Mouse (Mus musculus) neural tube, embryonic 15.5 days (tissue): Measurements from ENCODE around the gene Dusp1. TPM values are rescaled to one million over a fixed set of nuclear protein-coding genes. Genes with fewer than 3 reads are reported as not detected.

Source experiments
- ATAC-seq: fragments of 200-750 bp; cut with Nextera tagmentation; 2 replicates; pipeline ENCODE4 v1.8.0; 2017; ENCODE audit warnings: mild to moderate bottlenecking, moderate TSS enrichment, moderate library complexity; ENCODE audit not compliant: low FRiP score
- H3K27ac ChIP-seq: fragments of 300-500 bp; sonication (generic); replicated peaks from 2 replicates; pipeline ENCODE4 v1.5.1; 2015; ENCODE audit warnings: mild to moderate bottlenecking, inconsistent platforms
- H3K27me3 ChIP-seq: fragments of 300-500 bp; sonication (generic); replicated peaks from 2 replicates; pipeline ENCODE4 v1.6.1; 2015; ENCODE audit warnings: inconsistent platforms
- H3K36me3 ChIP-seq: fragments of 300-500 bp; sonication (generic); 2 replicates; pipeline ENCODE4 v1.6.1; 2015; ENCODE audit warnings: inconsistent platforms
- H3K4me1 ChIP-seq: fragments of 300-500 bp; sonication (generic); 2 replicates; pipeline ENCODE4 v1.6.1; 2015; ENCODE audit warnings: inconsistent platforms
- H3K4me2 ChIP-seq: fragments of 300-500 bp; sonication (generic); 2 replicates; pipeline ENCODE4 v1.6.1; 2015; ENCODE audit warnings: inconsistent platforms, mild to moderate bottlenecking, moderate library complexity
- H3K4me3 ChIP-seq: fragments of 300-500 bp; sonication (generic); replicated peaks from 2 replicates; pipeline ENCODE4 v1.5.1; 2015; ENCODE audit warnings: mild to moderate bottlenecking, inconsistent platforms
- H3K9ac ChIP-seq: fragments of 300-500 bp; sonication (generic); replicated peaks from 2 replicates; pipeline ENCODE4 v1.6.1; 2015; ENCODE audit warnings: mild to moderate bottlenecking, inconsistent platforms
- H3K9me3 ChIP-seq: fragments of 300-500 bp; sonication (generic); replicated peaks from 2 replicates; pipeline ENCODE4 v1.6.1; 2016; ENCODE audit warnings: inconsistent platforms
- WGBS: fragments of 180-500 bp; shearing (Covaris S2); methylation state at CpG from one replicate; pipeline ENCODE4 v1.1.7; 2015; ENCODE audit warnings: mixed read lengths; 5-methylcytosine and 5-hydroxymethylcytosine counted together
- polyA plus RNA-seq: library from polyadenylated mRNA; unstranded; fragments of >200 nt; fragmentation: Nextera tagmentation; extraction: Ambion mirVana; gene quantifications from 2 replicates; pipeline ENCODE4 v1.2.1, GENCODE M21; 2015

Dusp1 gene
- polyA plus RNA-seq, 1 experiment from 2014 or later: 25.0 TPM

GRCm38 (mm10) chr17:26572265-26572664, 10.3 kb upstream of the Dusp1 start:
- H3K27ac ChIP-seq: no peak overlapping the region

GRCm38 (mm10) chr17:26571377-26571776, 9.4 kb upstream of the Dusp1 start:
- H3K36me3 ChIP-seq: peaks cover 27% of the 10 kb centered on the region
- ATAC-seq: no peak
- H3K4me1 ChIP-seq: peaks cover 6% of the 10 kb centered on the region; the same call in 1 of the 2 replicates
- no peaks in the 10 kb centered on the region for H3K27me3 ChIP-seq
- H3K27ac ChIP-seq: no peak overlapping the region
- H3K9me3 ChIP-seq: no peaks in the 10 kb centered on the region
- 92% methylated on average over 3 of the region's 3 CpGs for WGBS
- H3K4me2 ChIP-seq: no peak overlapping the region
- H3K9ac ChIP-seq: no peak overlapping the region
- H3K4me3 ChIP-seq: no peak overlapping the region

More at GRCm38 (mm10) chr17:26572265-26572664, 10.3 kb upstream of the Dusp1 start:
- Histone ChIP-seq H3K27me3 (no peaks in the 10 kb centered on the region), H3K9ac (no peak overlapping the region), H3K4me1 (peaks cover 6% of the 10 kb centered on the region; the same call in 1 of the 2 replicates), H3K9me3 (no peaks in the 10 kb centered on the region), H3K4me2 (no peak overlapping the region), H3K36me3 (peaks cover 20% of the 10 kb centered on the region), H3K4me3 (no peak overlapping the region)
- WGBS: 90% methylated on average over 11 of the region's 11 CpGs
- no peak for ATAC-seq

GRCm38 (mm10) chr17:26570651-26571118, 8.8 kb upstream of the Dusp1 start:
- no peak for ATAC-seq
- Histone ChIP-seq H3K36me3 (peaks cover 28% of the 10 kb centered on the region), H3K9ac (no peak overlapping the region), H3K4me1 (peaks cover 6% of the 10 kb centered on the region; the same call in 1 of the 2 replicates), H3K4me3 (no peak overlapping the region), H3K27ac (no peak overlapping the region), H3K4me2 (no peak overlapping the region), H3K27me3 (no peaks in the 10 kb centered on the region), H3K9me3 (no peaks in the 10 kb centered on the region)
- 88% methylated on average over 11 of the region's 11 CpGs for whole genome bisulfite sequencing

GRCm38 (mm10) chr17:26569594-26570350, 7.8 kb upstream of the Dusp1 start:
- ATAC-seq: no peak
- H3K4me3 ChIP-seq: no peak overlapping the region
- H3K9me3 ChIP-seq: no peaks in the 10 kb centered on the region
- no peak overlapping the region for H3K4me2 ChIP-seq
- WGBS: 87% methylated on average over 4 of the region's 4 CpGs
- H3K9ac ChIP-seq: no peak overlapping the region
- peaks cover 6% of the 10 kb centered on the region; the same call in 1 of the 2 replicates for H3K4me1 ChIP-seq
- peaks cover 35% of the 10 kb centered on the region for H3K36me3 ChIP-seq
- no peak overlapping the region for H3K27ac ChIP-seq
- H3K27me3 ChIP-seq: no peaks in the 10 kb centered on the region

- no peak overlapping the region for H3K4me2 ChIP-seq
- no peak overlapping the region for H3K27ac ChIP-seq
- H3K4me1 ChIP-seq: peaks cover 19% of the 10 kb centered on the region
- H3K27me3 ChIP-seq: no peaks in the 10 kb centered on the region
- ATAC-seq: no peak
- no peak overlapping the region for H3K4me3 ChIP-seq
- WGBS: 89% methylated on average over 4 of the region's 4 CpGs
- H3K9ac ChIP-seq: no peak overlapping the region
- H3K9me3 ChIP-seq: no peaks in the 10 kb centered on the region
- peaks cover 48% of the 10 kb centered on the region for H3K36me3 ChIP-seq
Measured at GRCm38 (mm10) chr17:26567818-26568173, 5.9 kb upstream of the Dusp1 start.

GRCm38 (mm10) chr17:26567142-26567817, 5.4 kb upstream of the Dusp1 start:
- H3K36me3 ChIP-seq: peaks cover 48% of the 10 kb centered on the region
- peaks cover 25% of the 10 kb centered on the region for H3K4me1 ChIP-seq
- H3K27me3 ChIP-seq: no peaks in the 10 kb centered on the region
- H3K9ac ChIP-seq: no peak overlapping the region
- no peak for ATAC-seq
- no peak overlapping the region for H3K4me3 ChIP-seq
- H3K4me2 ChIP-seq: no peak overlapping the region
- H3K27ac ChIP-seq: no peak overlapping the region
- H3K9me3 ChIP-seq: no peaks in the 10 kb centered on the region
- WGBS: 54% methylated on average over 8 of the region's 8 CpGs

- H3K4me1 ChIP-seq: peaks cover 36% of the 10 kb centered on the region
- H3K9me3 ChIP-seq: no peaks in the 10 kb centered on the region
- H3K9ac ChIP-seq: no peak overlapping the region
- H3K4me2 ChIP-seq: no peak overlapping the region
- no peak overlapping the region for H3K27ac ChIP-seq
- 55% methylated on average over 9 of the region's 9 CpGs for WGBS
- H3K36me3 ChIP-seq: peaks cover 43% of the 10 kb centered on the region
- H3K27me3 ChIP-seq: no peaks in the 10 kb centered on the region
- no peak for ATAC-seq
- no peak overlapping the region for H3K4me3 ChIP-seq
Measured at GRCm38 (mm10) chr17:26564439-26564838, 2.5 kb upstream of the Dusp1 start.

- H3K4me1 ChIP-seq: peaks cover 36% of the 10 kb centered on the region
- H3K4me3 ChIP-seq: no peak overlapping the region
- 85% methylated on average over 6 of the region's 6 CpGs for WGBS
- no peak overlapping the region for H3K4me2 ChIP-seq
- peaks cover 42% of the 10 kb centered on the region for H3K36me3 ChIP-seq
- ATAC-seq: no peak
- H3K27me3 ChIP-seq: no peaks in the 10 kb centered on the region
- H3K9ac ChIP-seq: no peak overlapping the region
- no peaks in the 10 kb centered on the region for H3K9me3 ChIP-seq
- H3K27ac ChIP-seq: no peak overlapping the region
Measured at GRCm38 (mm10) chr17:26563476-26563875, 1.5 kb upstream of the Dusp1 start.

- H3K27ac ChIP-seq: peak overlapping the region; percentile 85; the same call in 1 of the 2 replicates
- H3K4me2 ChIP-seq: peak overlapping the region; percentile 91
- no peaks in the 10 kb centered on the region for H3K27me3 ChIP-seq
- H3K4me3 ChIP-seq: peak overlapping the region; percentile 76
- WGBS: 76% methylated on average over 4 of the region's 4 CpGs
- ATAC-seq: no peak
- H3K9me3 ChIP-seq: no peaks in the 10 kb centered on the region
- peaks cover 36% of the 10 kb centered on the region for H3K4me1 ChIP-seq
- peaks cover 33% of the 10 kb centered on the region for H3K36me3 ChIP-seq
- H3K9ac ChIP-seq: peak overlapping the region; percentile 86
Measured at GRCm38 (mm10) chr17:26562292-26562691, 364 bp upstream of the Dusp1 start.

GRCm38 (mm10) chr17:26561290-26561640, 663 bp downstream of the Dusp1 start, which contains the start of gene Ergic1:
TSS of gene Ergic1 (plus strand) at chr17:26561489.
- Histone ChIP-seq H3K27me3 (no peaks in the 10 kb centered on the region), H3K4me3 (peak within 1 kb of the TSS; percentile 76), H3K36me3 (peaks cover 24% of the 10 kb centered on the region), H3K4me1 (peaks cover 36% of the 10 kb centered on the region), H3K27ac (peak within 1 kb of the TSS; percentile 85), H3K9ac (peak within 1 kb of the TSS; percentile 86), H3K9me3 (no peaks in the 10 kb centered on the region), H3K4me2 (peak within 1 kb of the TSS; percentile 91)
- WGBS: 0% methylated on average over 34 of the region's 36 CpGs
- peak; percentile 97 for ATAC-seq

GRCm38 (mm10) chr17:26560526-26561289, 1.2 kb downstream of the Dusp1 start:
- H3K9me3 ChIP-seq: no peaks in the 10 kb centered on the region
- peaks cover 36% of the 10 kb centered on the region for H3K4me1 ChIP-seq
- 35% methylated on average over 9 of the region's 9 CpGs for WGBS
- H3K4me3 ChIP-seq: peak overlapping the region; percentile 76
- H3K4me2 ChIP-seq: peak overlapping the region; percentile 91
- H3K9ac ChIP-seq: peak overlapping the region; percentile 86
- peaks cover 20% of the 10 kb centered on the region for H3K36me3 ChIP-seq
- ATAC-seq: peak; percentile 5; the same call in 1 of the 2 replicates
- peak overlapping the region; percentile 85 for H3K27ac ChIP-seq
- H3K27me3 ChIP-seq: no peaks in the 10 kb centered on the region
